Mouse (Mus musculus) inflammation-experienced regulatory T-cells, adult 6 months (primary cell): ENCODE measurements around the gene Rasl11a. TPM values are rescaled to one million over a fixed set of nuclear protein-coding genes. Genes with fewer than 3 reads are reported as not detected.

ENCODE experiments used
- ATAC-seq: one replicate; pipeline ENCODE4 v1.8.0; 2017
- polyA plus RNA-seq, 3 experiments: library from polyadenylated mRNA; unstranded; fragments of 100-300 nt; shearing (Covaris generic); gene quantifications; one replicate each; pipeline ENCODE4 v1.2.1; 2017

The Rasl11a gene
- polyA plus RNA-seq = 10 to 100 TPM in 1 of 3 experiments, 1 to 10 TPM in 2; 6.9 to 10.7 (median 8.0) TPM

GRCm38 (mm10) chr5:146844945-146845365 is at the start of gene Rasl11a:
Gene Rasl11a (plus strand): TSS chr5:146845071.
- peak; percentile 83 for ATAC-seq

DNA sequence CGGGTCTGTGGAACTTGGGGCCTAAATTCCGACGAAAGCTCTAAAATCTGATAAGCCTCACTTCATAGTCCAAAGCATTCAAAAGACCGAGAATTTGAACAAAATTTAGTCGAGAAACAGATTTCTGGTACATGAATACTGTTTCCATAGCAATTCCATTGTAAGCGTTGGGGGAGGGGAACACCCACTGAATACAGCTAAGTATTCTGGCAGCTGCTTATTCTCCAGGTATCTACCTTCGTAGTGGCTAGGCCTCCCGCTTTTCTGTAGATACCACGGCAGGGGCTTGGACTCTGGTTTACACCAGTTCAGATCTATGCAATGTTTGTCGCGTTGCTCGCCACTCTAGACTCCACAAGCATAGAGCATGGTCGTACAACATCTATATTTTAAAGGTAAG is 49.1 kb upstream of the Rasl11a start:
- ATAC-seq = no peak

DNA sequence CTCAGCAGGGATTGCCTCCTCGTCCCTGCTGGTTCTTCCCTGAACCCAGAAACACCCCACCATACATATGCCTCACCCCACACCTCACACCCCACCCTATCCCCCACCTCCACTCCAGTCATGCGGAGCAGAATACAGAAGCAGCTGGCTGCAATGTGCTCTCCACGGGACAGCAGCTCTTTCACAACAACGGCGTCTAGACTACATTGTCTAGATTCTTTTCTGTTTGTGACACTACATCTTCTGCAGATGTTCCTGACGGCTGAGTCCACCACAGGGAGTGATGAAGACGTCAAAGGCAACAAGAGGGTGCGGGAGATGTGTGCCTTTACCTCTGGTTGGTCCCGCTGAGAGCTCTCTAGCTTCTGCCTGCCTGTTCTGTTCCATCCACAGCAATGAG is 46.8 kb upstream of the Rasl11a start:
- ATAC-seq = no peak

GRCm38 (mm10) chr5:146806004-146806430 is 38.9 kb upstream of the Rasl11a start:
- ATAC-seq = no peak

- no peak for ATAC-seq
Measured at GRCm38 (mm10) chr5:146809951-146810350, 34.9 kb upstream of the Rasl11a start.

DNA sequence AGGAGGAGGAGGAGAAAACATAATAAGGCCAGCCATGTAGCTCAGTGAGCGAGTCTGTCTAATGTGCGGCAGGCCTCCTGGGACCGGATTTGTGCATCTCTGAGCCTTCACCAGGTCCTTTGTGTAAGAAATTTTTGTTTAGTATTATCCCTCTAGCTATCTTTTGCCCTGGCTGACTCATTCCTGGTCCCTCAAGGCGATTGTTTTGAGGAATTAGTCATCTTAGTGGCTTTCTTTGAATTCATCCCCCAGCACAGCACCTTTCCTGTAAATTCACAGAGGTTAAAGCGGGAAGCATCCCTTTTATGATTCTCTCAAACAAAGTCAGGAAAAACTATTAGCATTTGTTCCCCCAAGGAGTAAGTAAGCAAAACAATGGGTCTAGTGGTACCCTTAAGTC is 32.0 kb upstream of the Rasl11a start:
- no peak for ATAC-seq

DNA sequence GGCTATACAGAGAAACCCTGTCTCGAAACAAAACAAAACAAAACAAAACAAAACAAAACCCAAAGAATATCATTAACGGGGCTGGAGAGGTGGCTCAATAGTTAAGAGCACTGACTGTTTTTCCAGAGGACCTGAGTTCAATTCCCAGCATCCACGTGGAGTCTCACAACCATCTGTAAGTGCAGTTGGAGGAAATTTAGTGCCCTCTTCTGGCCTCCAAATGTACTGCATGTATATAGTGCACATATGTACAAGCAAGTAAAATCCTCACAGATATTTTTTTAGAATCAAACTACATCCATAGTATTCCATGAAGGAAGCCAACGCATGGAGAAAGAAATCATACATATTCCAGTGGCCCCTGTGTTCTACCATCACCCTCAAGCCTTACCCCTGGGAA is 31.4 kb upstream of the Rasl11a start:
- ATAC-seq = no peak

GRCm38 (mm10) chr5:146815394-146815793 is 29.5 kb upstream of the Rasl11a start:
- ATAC-seq = no peak

- ATAC-seq = no peak
Measured at GRCm38 (mm10) chr5:146817583-146817982, 27.3 kb upstream of the Rasl11a start.

- peak; percentile 41 for ATAC-seq
Measured at GRCm38 (mm10) chr5:146818906-146819623, 25.8 kb upstream of the Rasl11a start.

GRCm38 (mm10) chr5:146823005-146823404 is 21.9 kb upstream of the Rasl11a start:
- ATAC-seq = no peak

GRCm38 (mm10) chr5:146829528-146829927 is 15.3 kb upstream of the Rasl11a start:
- peak; percentile 39 for ATAC-seq

GRCm38 (mm10) chr5:146832435-146832768 is 12.5 kb upstream of the Rasl11a start:
- ATAC-seq = peak; percentile 25

- peak; percentile 94 for ATAC-seq
Measured at GRCm38 (mm10) chr5:146832769-146833448, 12.0 kb upstream of the Rasl11a start, which contains the start of gene Rpl21. Gene Rpl21 (plus strand): TSS chr5:146832890.

DNA sequence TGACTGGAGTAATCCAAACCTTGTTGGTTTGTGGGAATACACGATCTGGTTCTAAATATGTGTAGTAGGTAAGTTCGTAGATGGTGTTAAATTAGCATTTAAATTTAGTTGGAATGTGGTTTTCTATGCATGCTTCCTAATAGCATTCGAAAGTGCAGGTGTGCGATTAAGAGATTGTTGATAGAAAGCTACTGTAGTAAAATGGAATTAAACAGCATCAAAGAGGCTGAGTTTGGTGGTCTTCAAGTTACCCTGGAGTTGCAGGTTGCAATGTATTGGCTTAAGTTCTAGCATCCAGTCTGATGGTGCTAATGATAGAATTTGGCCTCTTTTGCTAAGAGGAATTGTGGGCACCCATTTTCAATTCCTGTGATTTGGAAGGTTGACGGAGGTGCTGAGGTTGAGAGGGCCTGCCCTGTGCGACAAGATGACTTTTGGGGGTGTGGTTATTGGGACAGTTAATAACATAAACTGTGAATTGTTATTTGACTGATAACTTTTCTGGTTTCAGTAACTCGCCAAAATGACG is 11.1 kb upstream of the Rasl11a start:
- ATAC-seq = no peak

DNA sequence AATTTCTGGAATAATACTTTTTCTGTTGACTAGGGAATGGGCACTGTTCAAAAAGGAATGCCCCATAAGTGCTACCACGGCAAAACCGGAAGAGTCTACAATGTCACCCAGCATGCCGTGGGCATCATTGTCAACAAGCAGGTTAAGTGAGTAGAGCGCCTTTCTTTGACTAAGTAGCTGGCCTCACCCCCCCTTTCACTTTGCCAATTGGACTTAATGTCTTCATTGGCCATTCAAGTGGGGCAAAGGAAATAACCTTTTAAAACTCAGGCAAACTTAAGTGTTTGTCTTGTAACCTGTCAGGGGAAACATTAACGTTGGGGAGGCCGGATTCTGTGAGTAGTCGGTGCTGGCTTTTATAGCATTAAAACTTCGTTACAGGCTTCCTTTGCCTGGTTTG is 9.9 kb upstream of the Rasl11a start:
- no peak for ATAC-seq

GRCm38 (mm10) chr5:146837967-146838720 is 6.7 kb upstream of the Rasl11a start:
- no peak for ATAC-seq

GRCm38 (mm10) chr5:146838836-146839648 is 5.8 kb upstream of the Rasl11a start:
- no peak for ATAC-seq

GRCm38 (mm10) chr5:146839760-146840159 is 5.1 kb upstream of the Rasl11a start:
- ATAC-seq = no peak

- no peak for ATAC-seq
Measured at GRCm38 (mm10) chr5:146840422-146840821, 4.4 kb upstream of the Rasl11a start.

DNA sequence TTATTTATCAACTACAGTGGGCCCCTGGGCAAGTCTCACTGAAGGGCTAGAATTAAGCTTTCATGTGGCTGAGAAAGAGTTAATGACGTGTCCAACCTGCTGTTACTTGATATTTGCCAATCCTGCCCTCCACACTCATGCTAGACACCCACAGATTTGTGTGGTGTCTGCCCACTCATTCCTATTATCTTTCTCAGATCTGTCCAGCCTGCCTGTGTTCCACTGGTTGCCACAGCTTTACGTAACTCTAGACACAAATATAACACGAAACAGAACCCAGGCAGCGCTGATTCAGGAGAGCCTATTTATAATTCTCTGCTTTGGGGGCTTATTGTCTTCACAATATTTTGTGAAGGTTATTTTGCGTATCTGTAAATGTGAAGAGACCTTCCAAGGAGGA is 3.6 kb upstream of the Rasl11a start:
- ATAC-seq = no peak

GRCm38 (mm10) chr5:146841996-146842395 is 2.9 kb upstream of the Rasl11a start:
- ATAC-seq = no peak
